Mouse (Mus musculus) fat pad, adult 2 months (tissue): ENCODE results near the gene Gm38394.

Source experiments
- DNase-seq: peaks from one replicate; pipeline ENCODE4 v3.0.0-alpha.2; 2011; ENCODE audit warnings: low read depth, low spot score; ENCODE audit errors: extremely low read depth

Gm38394 gene

GRCm38 (mm10) chr1:133596298-133597007 lies 64.7 kb downstream of the Gm38394 start:
- DNase-seq = no peak

DNA sequence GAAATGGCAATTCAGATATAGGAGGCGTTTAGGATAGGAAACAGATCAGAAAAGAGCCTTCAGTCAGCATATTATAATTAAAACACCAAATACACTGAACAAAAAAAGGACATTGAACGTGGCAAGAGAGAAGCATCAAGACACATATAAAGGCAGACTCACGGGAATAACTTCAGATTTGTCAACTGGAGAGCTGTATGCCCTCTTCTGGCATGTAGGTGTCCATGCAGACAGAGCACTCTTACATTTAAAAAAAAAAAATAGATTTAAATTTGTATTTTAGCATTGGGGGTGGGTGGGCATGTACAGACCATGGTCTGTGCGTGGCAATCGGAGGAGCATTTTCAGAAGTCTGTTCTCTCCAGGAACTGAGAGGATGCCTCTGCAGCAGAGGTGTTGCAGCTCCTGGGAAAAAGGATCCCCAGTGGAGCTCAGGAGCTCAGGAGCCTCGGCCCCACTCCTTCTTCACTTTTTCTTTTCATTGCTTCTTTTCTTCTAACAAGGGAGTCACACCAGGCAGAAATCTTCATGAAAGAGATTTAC lies 75.1 kb downstream of the Gm38394 start:
- DNase-seq = no peak

- no peak for DNase-seq
Measured at GRCm38 (mm10) chr1:133571293-133571692, 89.8 kb downstream of the Gm38394 start.
